Mouse (Mus musculus): ENCODE measurements at regions not wholly inside any gene's neighbourhood (a gene's known extent, or its start where the extent isn't known, plus 50 kb on each side); places are given as distances from the start of the nearest gene placed in this dataset.

- no peak overlapping the region for H3K4me3 ChIP-seq (replicated peaks; ENCODE audit: insufficient read depth, low read depth, low read length)
- 25% methylated on average over 6 of the region's 6 CpGs for WGBS
Observed at GRCm38 (mm10) chr2:178821552-178821951, 391.2 kb downstream of the Cdh26 start.

GRCm38 (mm10) chr2:178830313-178830712, 400.0 kb downstream of the Cdh26 start:
- WGBS, result 77% methylated on average over 3 of the region's 3 CpGs
- no peak overlapping the region for H3K4me3 ChIP-seq (replicated peaks; ENCODE audit: insufficient read depth, low read depth, low read length)
- no peaks in the 10 kb centered on the region; the same call in 1 of the 2 replicates for H3K4me1 ChIP-seq (ENCODE audit: control insufficient read depth, insufficient read depth, low read length)
- H3K27ac ChIP-seq (ENCODE audit: insufficient read depth, low read length), result 0 out of 2 replicates have a peak overlapping the region, but pooled peaks have one; percentile 13
- H3K27me3 ChIP-seq (ENCODE audit: control insufficient read depth, insufficient read depth, low read length), result no peaks in the 10 kb centered on the region
- DNase-seq, result no peak
- TF ChIP-seq CTCF (IDR thresholded peaks at IDR 0.05; ENCODE audit: borderline replicate concordance, insufficient read depth, low read depth, low read length), result no peak
- no peak for TF ChIP-seq POLR2A (IDR thresholded peaks at IDR 0.05; ENCODE audit: borderline replicate concordance, insufficient read depth, low read length)

More at GRCm38 (mm10) chr2:178821552-178821951, 391.2 kb downstream of the Cdh26 start:
- Histone ChIP-seq H3K4me1 (ENCODE audit: control insufficient read depth, insufficient read depth, low read length) (no peaks in the 10 kb centered on the region), H3K27ac (ENCODE audit: insufficient read depth, low read length) (no peak overlapping the region), H3K27me3 (ENCODE audit: control insufficient read depth, insufficient read depth, low read length) (no peaks in the 10 kb centered on the region)
- TF ChIP-seq CTCF (IDR thresholded peaks at IDR 0.05; ENCODE audit: borderline replicate concordance, insufficient read depth, low read depth, low read length) (no peak), POLR2A (IDR thresholded peaks at IDR 0.05; ENCODE audit: borderline replicate concordance, insufficient read depth, low read length) (no peak)
- DNase-seq, result no peak

DNA sequence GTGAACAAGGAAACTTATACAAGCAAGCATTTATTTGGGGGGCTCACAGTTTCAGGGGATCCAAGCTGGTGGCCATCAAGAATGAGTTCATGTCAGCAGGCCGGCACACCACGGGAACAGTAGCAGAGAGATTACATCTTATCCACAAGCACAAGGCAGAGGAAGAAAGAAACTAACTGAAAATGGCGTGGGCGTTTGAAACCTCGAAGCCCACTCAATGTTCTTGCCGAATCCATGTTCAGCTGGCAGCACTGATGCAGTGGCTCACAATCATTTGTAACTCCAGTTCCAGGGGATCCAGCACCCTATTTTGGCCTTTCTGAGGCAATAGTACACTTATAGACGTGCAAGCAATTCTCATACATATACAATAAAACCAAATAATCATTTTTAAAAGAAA, 404.7 kb downstream of the Cdh26 start:
- 84% methylated on average over 7 of the region's 7 CpGs for WGBS
- H3K27ac ChIP-seq (ENCODE audit: insufficient read depth, low read length), result no peak overlapping the region
- H3K4me3 ChIP-seq (replicated peaks; ENCODE audit: insufficient read depth, low read depth, low read length), result no peak overlapping the region
- TF ChIP-seq CTCF (IDR thresholded peaks at IDR 0.05; ENCODE audit: borderline replicate concordance, insufficient read depth, low read depth, low read length), result no peak
- H3K4me1 ChIP-seq (ENCODE audit: control insufficient read depth, insufficient read depth, low read length), result no peaks in the 10 kb centered on the region; the same call in 1 of the 2 replicates
- H3K27me3 ChIP-seq (ENCODE audit: control insufficient read depth, insufficient read depth, low read length), result no peaks in the 10 kb centered on the region
- DNase-seq, result no peak

GRCm38 (mm10) chr2:178838571-178838970, 408.2 kb downstream of the Cdh26 start:
- 10% methylated on average over 6 of the region's 6 CpGs for WGBS
- Histone ChIP-seq H3K4me1 (ENCODE audit: control insufficient read depth, insufficient read depth, low read length) (no peaks in the 10 kb centered on the region; the same call in none of the 2 replicates), H3K27me3 (ENCODE audit: control insufficient read depth, insufficient read depth, low read length) (no peaks in the 10 kb centered on the region), H3K4me3 (replicated peaks; ENCODE audit: insufficient read depth, low read depth, low read length) (no peak overlapping the region), H3K27ac (ENCODE audit: insufficient read depth, low read length) (no peak overlapping the region)
- TF ChIP-seq CTCF (IDR thresholded peaks at IDR 0.05; ENCODE audit: borderline replicate concordance, insufficient read depth, low read depth, low read length), result no peak
- TF ChIP-seq POLR2A (IDR thresholded peaks at IDR 0.05; ENCODE audit: borderline replicate concordance, insufficient read depth, low read length), result no peak
- no peak for DNase-seq

DNA sequence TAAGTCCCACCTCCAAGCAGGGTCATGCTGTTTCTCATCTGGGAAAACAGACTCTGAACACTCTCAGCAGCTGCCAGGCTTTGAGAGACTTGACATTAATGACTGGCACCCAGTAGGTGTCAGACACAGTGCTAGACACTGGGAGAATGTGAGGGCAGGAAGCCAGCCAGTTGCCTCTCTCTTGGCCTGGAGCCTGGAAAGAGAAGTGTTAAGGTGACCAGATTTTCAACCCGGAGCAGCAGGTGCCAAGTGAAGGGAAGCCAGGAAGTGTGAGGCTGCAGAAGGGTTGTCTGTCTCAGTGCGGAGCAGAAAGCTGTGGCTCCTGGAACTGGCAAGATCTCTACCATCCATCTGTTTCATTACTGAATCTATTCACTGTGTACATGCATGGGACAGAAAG, 410.6 kb downstream of the Cdh26 start:
- TF ChIP-seq POLR2A (IDR thresholded peaks at IDR 0.05; ENCODE audit: borderline replicate concordance, insufficient read depth, low read length) (no peak), CTCF (IDR thresholded peaks at IDR 0.05; ENCODE audit: borderline replicate concordance, insufficient read depth, low read depth, low read length) (no peak)
- H3K4me3 ChIP-seq (replicated peaks; ENCODE audit: insufficient read depth, low read depth, low read length), result no peak overlapping the region
- DNase-seq, result peak; percentile 12 to 26
- H3K27ac ChIP-seq (ENCODE audit: insufficient read depth, low read length), result no peak overlapping the region
- H3K27me3 ChIP-seq (ENCODE audit: control insufficient read depth, insufficient read depth, low read length), result no peaks in the 10 kb centered on the region
- H3K4me1 ChIP-seq (ENCODE audit: control insufficient read depth, insufficient read depth, low read length), result no peaks in the 10 kb centered on the region; the same call in none of the 2 replicates
- 7% methylated on average over 2 of the region's 2 CpGs for WGBS

GRCm38 (mm10) chr2:178842595-178842994, 412.3 kb downstream of the Cdh26 start:
- DNase-seq, result no peak
- Histone ChIP-seq H3K4me3 (replicated peaks; ENCODE audit: insufficient read depth, low read depth, low read length) (no peak overlapping the region), H3K4me1 (ENCODE audit: control insufficient read depth, insufficient read depth, low read length) (no peaks in the 10 kb centered on the region; the same call in none of the 2 replicates), H3K27ac (ENCODE audit: insufficient read depth, low read length) (no peak overlapping the region), H3K27me3 (ENCODE audit: control insufficient read depth, insufficient read depth, low read length) (no peaks in the 10 kb centered on the region)
- TF ChIP-seq POLR2A (IDR thresholded peaks at IDR 0.05; ENCODE audit: borderline replicate concordance, insufficient read depth, low read length) (no peak), CTCF (IDR thresholded peaks at IDR 0.05; ENCODE audit: borderline replicate concordance, insufficient read depth, low read depth, low read length) (no peak)
- 32% methylated on average over 12 of the region's 12 CpGs for WGBS

DNA sequence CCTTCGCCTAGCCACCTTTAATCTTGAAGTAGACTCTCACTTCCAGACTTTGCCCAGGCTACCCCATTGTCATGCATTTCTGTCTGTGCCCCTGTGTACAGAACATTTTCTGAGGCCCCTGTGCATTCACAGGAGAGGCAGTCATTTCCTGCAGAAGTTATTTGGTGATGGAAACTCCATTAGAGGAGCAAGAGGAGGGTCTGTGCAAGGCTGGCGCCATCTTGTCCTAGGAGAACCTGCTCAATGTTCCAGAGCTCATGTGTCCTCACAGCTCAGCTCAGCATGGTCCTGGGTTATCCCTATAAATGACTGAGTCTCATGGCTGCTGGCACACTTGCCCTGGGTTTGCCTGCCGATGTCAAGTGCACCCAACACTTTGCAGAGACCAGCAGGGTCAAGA, 413.1 kb downstream of the Cdh26 start:
- H3K27ac ChIP-seq (ENCODE audit: insufficient read depth, low read length), result no peak overlapping the region
- TF ChIP-seq POLR2A (IDR thresholded peaks at IDR 0.05; ENCODE audit: borderline replicate concordance, insufficient read depth, low read length) (no peak), CTCF (IDR thresholded peaks at IDR 0.05; ENCODE audit: borderline replicate concordance, insufficient read depth, low read depth, low read length) (no peak)
- DNase-seq, result no peak
- no peaks in the 10 kb centered on the region for H3K27me3 ChIP-seq (ENCODE audit: control insufficient read depth, insufficient read depth, low read length)
- WGBS, result 95% methylated on average over 3 of the region's 3 CpGs
- no peak overlapping the region for H3K4me3 ChIP-seq (replicated peaks; ENCODE audit: insufficient read depth, low read depth, low read length)
- H3K4me1 ChIP-seq (ENCODE audit: control insufficient read depth, insufficient read depth, low read length), result no peaks in the 10 kb centered on the region; the same call in none of the 2 replicates

DNA sequence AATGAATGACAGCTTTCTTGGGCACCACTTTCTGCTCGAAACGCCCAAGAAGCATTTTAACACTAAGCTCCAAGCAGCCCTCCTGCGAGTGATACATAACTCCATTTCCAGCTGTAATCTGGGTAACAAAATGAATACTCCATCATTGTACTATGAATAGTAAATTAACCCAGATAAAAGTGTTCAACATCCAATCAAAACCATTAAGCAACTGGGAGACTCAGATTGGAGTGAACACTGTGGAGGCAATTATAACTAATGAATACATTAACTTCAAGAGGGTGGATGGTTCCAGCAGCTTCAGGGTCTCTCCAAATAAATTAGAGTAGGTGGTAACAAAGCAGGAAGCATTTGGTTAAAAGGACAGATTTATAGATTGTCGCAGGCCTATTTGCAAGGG, 414.2 kb downstream of the Cdh26 start:
- DNase-seq, result no peak
- Histone ChIP-seq H3K27me3 (ENCODE audit: control insufficient read depth, insufficient read depth, low read length) (no peaks in the 10 kb centered on the region), H3K4me1 (ENCODE audit: control insufficient read depth, insufficient read depth, low read length) (no peaks in the 10 kb centered on the region; the same call in none of the 2 replicates), H3K4me3 (replicated peaks; ENCODE audit: insufficient read depth, low read depth, low read length) (no peak overlapping the region), H3K27ac (ENCODE audit: insufficient read depth, low read length) (no peak overlapping the region)
- TF ChIP-seq CTCF (IDR thresholded peaks at IDR 0.05; ENCODE audit: borderline replicate concordance, insufficient read depth, low read depth, low read length) (no peak), POLR2A (IDR thresholded peaks at IDR 0.05; ENCODE audit: borderline replicate concordance, insufficient read depth, low read length) (no peak)
- WGBS, result 89% methylated on average over 4 of the region's 4 CpGs
